ENCODE assay signal across 8 mouse cellular contexts in genomic region chr2:104207948-104208347, GRCm38 (mm10).
A peak's percentile ranks its signal among the peaks of the same experiment; 100 is the strongest.
DNase-seq lines count a peak whose midpoint lies in the region; ATAC-seq and TF ChIP-seq lines count a peak whose summit lies in the region.

No protein-coding gene starts in this region.

- H3K27me3 ChIP-seq in liver, embryonic 14.5 days (ENCODE audit: control insufficient read depth, insufficient read depth, low read length), result no peaks in the 10 kb centered on the region
- 0 out of 2 replicates have a peak, but pooled peaks cover 4% of the 10 kb centered on the region for H3K27me3 ChIP-seq in liver, embryonic 12.5 days (replicated peaks)
- no peaks in the 10 kb centered on the region for H3K27me3 ChIP-seq in neural tube, embryonic 11.5 days (ENCODE audit: control insufficient read depth, insufficient read depth, low read length)

- ATAC-seq in liver, embryonic 14.5 days (ENCODE audit: insufficient read depth), result no peak
- no peak for ATAC-seq in liver, embryonic 12.5 days
- ATAC-seq in neural tube, embryonic 11.5 days (ENCODE audit: insufficient read depth, low FRiP score, low TSS enrichment), result peak; percentile 78
- no peak for ATAC-seq in erythroblast, adult 5-6 weeks (replicated peaks; ENCODE audit: low FRiP score, poor library complexity, severe bottlenecking)

- peak in 2 of 3 experiments; percentile 12 to 22 for DNase-seq in liver, embryonic 14.5 days (ENCODE audit: low read depth in 3 of 3, low spot score in 3 of 3)
- DNase-seq in embryo, embryonic 11 days, result peak; percentile 59
- peak; percentile 42 for DNase-seq in induced T-regulatory cell, adult 2 months (ENCODE audit: low read depth)
- peak; percentile 44 for DNase-seq in neural tube, embryonic 11.5 days (ENCODE audit: low spot score)
- DNase-seq in urinary bladder, postnatal 36 days (ENCODE audit: low spot score in 2 of 2), result no peak
- no peak for DNase-seq in spleen, postnatal 4 days (ENCODE audit: low spot score in 2 of 2)

- H3K9me3 ChIP-seq in liver, embryonic 14.5 days (ENCODE audit: control insufficient read depth, low read length), result no peaks in the 10 kb centered on the region
- H3K9me3 ChIP-seq in liver, embryonic 12.5 days (replicated peaks), result no peaks in the 10 kb centered on the region
- no peaks in the 10 kb centered on the region for H3K9me3 ChIP-seq in neural tube, embryonic 11.5 days (ENCODE audit: control insufficient read depth, low read length)

- H3K4me3 ChIP-seq in liver, embryonic 14.5 days (ENCODE audit: insufficient read depth in 1 of 2, low read depth in 2 of 2, low read length in 2 of 2), result no peak overlapping the region
- H3K4me3 ChIP-seq in liver, embryonic 12.5 days, result no peak overlapping the region
- no peak overlapping the region for H3K4me3 ChIP-seq in neural tube, embryonic 11.5 days (ENCODE audit: low read depth, low read length)

- no peak for TF ChIP-seq EP300 in liver, embryonic 14.5 days (IDR thresholded peaks at IDR 0.05; ENCODE audit: low read depth)

- no peaks in the 10 kb centered on the region for H3K36me3 ChIP-seq in liver, embryonic 14.5 days (replicated peaks; ENCODE audit: control insufficient read depth, insufficient read depth, low read depth)
- H3K36me3 ChIP-seq in liver, embryonic 12.5 days, result no peaks in the 10 kb centered on the region
- H3K36me3 ChIP-seq in neural tube, embryonic 11.5 days (ENCODE audit: control insufficient read depth, insufficient read depth, low read length), result no peaks in the 10 kb centered on the region

- H3K4me1 ChIP-seq in liver, embryonic 14.5 days (replicated peaks; ENCODE audit: control insufficient read depth in 2 of 2, insufficient read depth in 2 of 2, low read length in 1 of 2), result no peaks in the 10 kb centered on the region
- no peaks in the 10 kb centered on the region for H3K4me1 ChIP-seq in liver, embryonic 12.5 days
- peaks cover 5% of the 10 kb centered on the region for H3K4me1 ChIP-seq in neural tube, embryonic 11.5 days (ENCODE audit: control insufficient read depth, insufficient read depth, low read length)

- no peak overlapping the region for H3K9ac ChIP-seq in liver, embryonic 14.5 days (replicated peaks)
- no peak overlapping the region for H3K9ac ChIP-seq in liver, embryonic 12.5 days
- no peak overlapping the region for H3K9ac ChIP-seq in neural tube, embryonic 11.5 days (ENCODE audit: low read length)

- H3K27ac ChIP-seq in liver, embryonic 14.5 days, result no peak overlapping the region
- H3K27ac ChIP-seq in liver, embryonic 12.5 days, result no peak overlapping the region
- H3K27ac ChIP-seq in neural tube, embryonic 11.5 days (ENCODE audit: low read depth, low read length), result no peak overlapping the region

- no peak for TF ChIP-seq CTCF in liver, embryonic 14.5 days (IDR thresholded peaks at IDR 0.05; ENCODE audit: low read depth)

- H3K4me2 ChIP-seq in liver, embryonic 14.5 days (ENCODE audit: low read depth), result no peak overlapping the region
- H3K4me2 ChIP-seq in liver, embryonic 12.5 days, result no peak overlapping the region
- no peak overlapping the region for H3K4me2 ChIP-seq in neural tube, embryonic 11.5 days (ENCODE audit: low read depth)

- 30% methylated on average over 10 of the region's 10 CpGs for WGBS in liver, embryonic 14.5 days (ENCODE audit: insufficient replicate concordance)
- 34% methylated on average over 10 of the region's 10 CpGs for whole genome bisulfite sequencing in liver, embryonic 12.5 days (ENCODE audit: insufficient replicate concordance)
- 28% methylated on average over 10 of the region's 10 CpGs for WGBS in neural tube, embryonic 11.5 days

Comparison
In these comparisons a context has a peak if more than half of its experiments do, and no peak if none do; other contexts are left out.
1. DNase-seq: peak in liver, embryonic 14.5 days (2 of 3), embryo, embryonic 11 days (single experiment), induced T-regulatory cell, adult 2 months (single experiment) and neural tube, embryonic 11.5 days (single experiment); none in urinary bladder, postnatal 36 days (0 of 2) and spleen, postnatal 4 days (0 of 2).